Mouse (Mus musculus) limb, embryonic 15.5 days (tissue): ENCODE measurements around the gene Mrpl1. TPM values are rescaled to one million over a fixed set of nuclear protein-coding genes. Genes with fewer than 3 reads are reported as not detected.

ENCODE experiments used
- ATAC-seq: fragments of 200-750 bp; cut with Nextera tagmentation; 2 replicates; pipeline ENCODE4 v1.8.0; 2017; ENCODE audit warnings: low read depth, moderate TSS enrichment; ENCODE audit not compliant: insufficient number of reproducible peaks, low FRiP score, low TSS enrichment
- H3K27ac ChIP-seq: fragments of 300-500 bp; sonication (generic); 2 replicates; pipeline ENCODE4 v1.5.1; 2015; ENCODE audit warnings: moderate library complexity, mild to moderate bottlenecking, inconsistent platforms
- H3K27me3 ChIP-seq: fragments of 300-500 bp; sonication (generic); 2 replicates; pipeline ENCODE4 v1.6.1; 2015; ENCODE audit warnings: inconsistent platforms
- H3K36me3 ChIP-seq: fragments of 300-500 bp; sonication (generic); 2 replicates; pipeline ENCODE4 v1.6.1; 2015; ENCODE audit warnings: inconsistent platforms
- H3K4me1 ChIP-seq: fragments of 300-500 bp; sonication (generic); 2 replicates; pipeline ENCODE4 v1.6.1; 2015; ENCODE audit warnings: inconsistent platforms
- H3K4me2 ChIP-seq: fragments of 300-500 bp; sonication (generic); 2 replicates; pipeline ENCODE4 v1.6.1; 2015; ENCODE audit warnings: mild to moderate bottlenecking, inconsistent platforms
- H3K4me3 ChIP-seq: fragments of 300-500 bp; sonication (generic); 2 replicates; pipeline ENCODE4 v1.5.1; 2015; ENCODE audit warnings: mild to moderate bottlenecking, inconsistent platforms
- H3K9ac ChIP-seq: fragments of 300-500 bp; sonication (generic); 2 replicates; pipeline ENCODE4 v1.6.1; 2015; ENCODE audit warnings: inconsistent platforms
- H3K9me3 ChIP-seq: fragments of 300-500 bp; sonication (generic); 2 replicates; pipeline ENCODE4 v1.6.1; 2016; ENCODE audit warnings: inconsistent platforms
- WGBS: fragments of 180-500 bp; shearing (Covaris S2); methylation state at CpG from one replicate; pipeline ENCODE4 v1.1.7; 2015; 5-methylcytosine and 5-hydroxymethylcytosine counted together
- polyA plus RNA-seq: library from polyadenylated mRNA; unstranded; fragments of >200 nt; fragmentation: Nextera tagmentation; extraction: Ambion mirVana; gene quantifications from 2 replicates; pipeline ENCODE4 v1.2.1, GENCODE M21; 2015

Gene Mrpl1
- polyA plus RNA-seq, 1 experiment from 2014 or later: 18.9 TPM

GRCm38 (mm10) chr5:96208543-96208942 is 750 bp upstream of the Mrpl1 start:
- Histone ChIP-seq H3K27me3 (no peaks in the 10 kb centered on the region), H3K9me3 (no peaks in the 10 kb centered on the region), H3K4me3 (no peak overlapping the region), H3K9ac (no peak overlapping the region), H3K36me3 (no peaks in the 10 kb centered on the region), H3K27ac (no peak overlapping the region), H3K4me1 (peaks cover 7% of the 10 kb centered on the region), H3K4me2 (no peak overlapping the region)
- 64% methylated on average over 4 of the region's 4 CpGs for WGBS
- no peak for ATAC-seq

DNA sequence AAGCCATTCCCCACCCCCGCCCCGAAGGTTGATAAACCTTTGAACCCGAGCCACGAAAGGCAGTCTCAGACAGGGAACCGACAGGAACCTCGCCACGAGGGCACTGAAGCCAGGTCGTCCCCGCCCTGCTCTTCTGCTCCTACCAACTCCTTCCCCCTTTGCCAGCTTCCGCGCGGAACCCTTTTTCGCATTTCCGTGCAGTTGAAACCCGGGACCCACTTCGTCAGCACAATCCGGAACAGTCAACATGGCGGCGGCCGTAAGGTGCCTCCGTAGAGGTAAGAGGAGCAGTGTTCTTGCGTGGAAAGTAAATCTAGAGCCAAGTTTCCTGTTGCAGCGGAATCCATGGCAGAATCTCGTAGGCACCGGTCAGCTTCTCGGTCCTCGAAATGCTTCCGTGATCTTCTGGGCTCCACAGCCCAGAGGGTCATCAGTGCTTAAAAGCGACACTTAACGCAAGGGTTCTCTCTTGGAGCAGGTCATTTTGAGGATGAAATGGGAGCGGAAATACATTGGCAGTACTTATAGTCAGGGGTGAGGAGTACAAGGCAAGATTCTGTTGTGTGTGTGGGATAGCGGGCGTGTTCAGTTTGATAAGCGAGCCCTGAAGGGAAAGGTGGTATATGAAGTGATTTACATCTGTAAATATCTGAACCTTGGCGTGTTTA is 757 bp downstream of the Mrpl1 start:
- H3K27me3 ChIP-seq: no peaks in the 10 kb centered on the region
- peak overlapping the region; percentile 61 for H3K9ac ChIP-seq
- peak overlapping the region; percentile 63 for H3K4me2 ChIP-seq
- H3K4me1 ChIP-seq: peaks cover 7% of the 10 kb centered on the region
- H3K9me3 ChIP-seq: no peaks in the 10 kb centered on the region
- H3K4me3 ChIP-seq: peak overlapping the region; percentile 75
- ATAC-seq: peak; percentile 90
- H3K27ac ChIP-seq: peak overlapping the region; percentile 89
- under 1% methylated on average over 35 of the region's 35 CpGs for WGBS
- H3K36me3 ChIP-seq: peaks cover 10% of the 10 kb centered on the region

GRCm38 (mm10) chr5:96218648-96219047 is 9.4 kb downstream of the Mrpl1 start:
- Histone ChIP-seq H3K4me2 (no peak overlapping the region), H3K27me3 (no peaks in the 10 kb centered on the region), H3K9ac (no peak overlapping the region), H3K9me3 (no peaks in the 10 kb centered on the region), H3K4me3 (no peak overlapping the region), H3K36me3 (peaks cover 9% of the 10 kb centered on the region), H3K27ac (no peak overlapping the region), H3K4me1 (no peaks in the 10 kb centered on the region)
- no peak for ATAC-seq
- WGBS: 79% methylated on average over 3 of the region's 3 CpGs

DNA sequence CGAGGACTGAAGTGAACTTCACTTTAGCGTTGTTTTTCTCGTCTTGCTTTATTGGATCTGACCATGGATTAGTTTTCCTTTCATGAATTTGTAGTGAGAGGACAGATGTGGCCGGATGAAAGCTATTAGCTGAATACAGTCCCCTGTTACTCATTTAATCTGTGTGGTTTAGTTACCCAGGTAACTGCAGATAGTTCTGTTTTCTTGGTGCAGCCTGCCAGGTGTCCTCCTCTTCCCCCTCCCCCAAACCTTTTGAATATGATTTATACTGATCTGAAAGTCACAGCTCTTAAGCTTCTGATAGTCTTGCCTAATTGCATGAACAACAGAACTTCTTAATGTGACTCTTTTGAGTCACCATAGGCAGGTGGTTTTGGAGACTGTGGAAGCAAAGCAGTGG is 10.2 kb downstream of the Mrpl1 start:
- H3K9ac ChIP-seq: no peak overlapping the region
- no peak for ATAC-seq
- no peaks in the 10 kb centered on the region for H3K4me1 ChIP-seq
- H3K4me2 ChIP-seq: no peak overlapping the region
- no peaks in the 10 kb centered on the region for H3K27me3 ChIP-seq
- 61% methylated on average over 4 of the region's 4 CpGs for WGBS
- peaks cover 5% of the 10 kb centered on the region for H3K36me3 ChIP-seq
- no peak overlapping the region for H3K4me3 ChIP-seq
- no peak overlapping the region for H3K27ac ChIP-seq
- H3K9me3 ChIP-seq: no peaks in the 10 kb centered on the region

- Histone ChIP-seq H3K36me3 (peaks cover 10% of the 10 kb centered on the region), H3K4me2 (no peak overlapping the region), H3K4me1 (no peaks in the 10 kb centered on the region), H3K27ac (no peak overlapping the region), H3K27me3 (no peaks in the 10 kb centered on the region), H3K9me3 (no peaks in the 10 kb centered on the region), H3K4me3 (no peak overlapping the region), H3K9ac (no peak overlapping the region)
- ATAC-seq: no peak
- WGBS: 97% methylated on average over 1 of the region's 1 CpGs
These were observed 12.0 kb downstream of the Mrpl1 start for GRCm38 (mm10) chr5:96221298-96221697.

GRCm38 (mm10) chr5:96221812-96222585 is 12.7 kb downstream of the Mrpl1 start:
- Histone ChIP-seq H3K36me3 (peaks cover 17% of the 10 kb centered on the region), H3K4me1 (no peaks in the 10 kb centered on the region), H3K27me3 (no peaks in the 10 kb centered on the region), H3K4me3 (no peak overlapping the region), H3K4me2 (no peak overlapping the region), H3K27ac (no peak overlapping the region), H3K9me3 (no peaks in the 10 kb centered on the region), H3K9ac (no peak overlapping the region)
- ATAC-seq: no peak
- 68% methylated on average over 5 of the region's 5 CpGs for WGBS

DNA sequence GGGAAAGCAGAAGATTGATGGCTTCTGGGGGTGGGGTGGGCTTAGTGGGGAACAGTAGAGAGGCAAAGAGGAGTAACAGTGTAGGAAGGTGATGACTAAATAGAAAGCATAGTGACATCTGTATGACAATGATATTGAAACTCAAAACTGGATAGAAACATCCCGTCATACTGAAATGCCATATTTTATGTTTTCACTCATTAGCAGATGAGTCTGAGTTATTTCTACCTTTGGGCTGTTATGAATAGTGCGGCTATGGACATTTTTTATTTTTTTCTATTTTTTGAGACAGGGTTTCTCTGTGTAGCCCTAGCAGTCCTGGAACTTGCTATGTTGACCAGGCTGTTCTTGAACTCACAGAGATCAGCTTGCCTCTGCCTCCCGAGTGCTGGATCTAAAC is 13.7 kb downstream of the Mrpl1 start:
- no peak for ATAC-seq
- WGBS: 95% methylated on average over 3 of the region's 3 CpGs
- Histone ChIP-seq H3K27me3 (no peaks in the 10 kb centered on the region), H3K9ac (no peak overlapping the region), H3K4me3 (no peak overlapping the region), H3K4me1 (no peaks in the 10 kb centered on the region), H3K36me3 (peaks cover 18% of the 10 kb centered on the region), H3K9me3 (no peaks in the 10 kb centered on the region), H3K27ac (no peak overlapping the region), H3K4me2 (no peak overlapping the region)

DNA sequence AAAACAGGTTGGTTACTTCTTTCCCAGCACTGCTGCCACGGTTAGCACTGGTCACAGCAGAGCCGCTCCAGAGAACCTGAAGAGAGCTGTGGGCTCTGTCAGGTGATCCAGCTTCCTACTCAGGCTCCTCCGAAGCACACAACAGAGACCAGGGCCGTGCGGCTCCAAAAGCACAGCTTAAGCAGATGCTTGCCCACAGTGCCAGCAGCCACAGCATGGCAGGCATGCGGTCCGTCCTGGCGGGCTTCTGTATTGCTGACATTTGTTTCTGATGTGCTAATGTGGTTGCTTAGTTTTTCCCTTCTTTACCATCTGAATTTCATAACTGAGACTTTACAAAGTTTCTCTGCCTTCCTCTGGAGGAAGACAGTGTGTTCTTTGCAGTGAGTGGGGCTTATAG is 17.2 kb downstream of the Mrpl1 start:
- H3K27ac ChIP-seq: no peak overlapping the region
- peaks cover 33% of the 10 kb centered on the region for H3K36me3 ChIP-seq
- no peak overlapping the region for H3K4me2 ChIP-seq
- H3K27me3 ChIP-seq: no peaks in the 10 kb centered on the region
- 87% methylated on average over 8 of the region's 8 CpGs for WGBS
- H3K9me3 ChIP-seq: no peaks in the 10 kb centered on the region
- ATAC-seq: no peak
- no peak overlapping the region for H3K9ac ChIP-seq
- no peak overlapping the region for H3K4me3 ChIP-seq
- H3K4me1 ChIP-seq: no peaks in the 10 kb centered on the region

DNA sequence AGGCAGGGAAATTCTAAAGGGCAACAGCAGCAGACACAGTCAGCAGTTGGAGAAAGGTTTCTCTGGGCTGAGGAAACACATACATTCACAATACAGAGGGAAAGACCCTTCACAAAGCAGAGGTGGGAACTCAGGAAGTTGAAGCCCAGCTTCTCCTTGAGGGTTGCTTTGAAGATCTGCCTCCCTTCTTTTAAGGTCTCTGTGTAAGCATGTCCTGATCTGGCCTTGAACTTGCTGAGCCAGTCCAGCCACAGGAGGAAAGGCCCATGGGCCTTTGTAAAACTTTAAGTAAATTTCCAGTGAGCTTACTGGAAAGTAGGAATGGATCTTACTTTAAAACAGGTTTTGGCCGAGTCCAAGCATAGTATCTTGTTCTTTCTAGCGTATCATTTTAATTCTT is 19.7 kb downstream of the Mrpl1 start:
- no peak overlapping the region for H3K4me2 ChIP-seq
- H3K9ac ChIP-seq: no peak overlapping the region
- peaks cover 44% of the 10 kb centered on the region for H3K36me3 ChIP-seq
- H3K4me3 ChIP-seq: no peak overlapping the region
- no peaks in the 10 kb centered on the region for H3K4me1 ChIP-seq
- H3K27me3 ChIP-seq: no peaks in the 10 kb centered on the region
- H3K9me3 ChIP-seq: no peaks in the 10 kb centered on the region
- ATAC-seq: no peak
- 89% methylated on average over 2 of the region's 2 CpGs for WGBS
- no peak overlapping the region for H3K27ac ChIP-seq

DNA sequence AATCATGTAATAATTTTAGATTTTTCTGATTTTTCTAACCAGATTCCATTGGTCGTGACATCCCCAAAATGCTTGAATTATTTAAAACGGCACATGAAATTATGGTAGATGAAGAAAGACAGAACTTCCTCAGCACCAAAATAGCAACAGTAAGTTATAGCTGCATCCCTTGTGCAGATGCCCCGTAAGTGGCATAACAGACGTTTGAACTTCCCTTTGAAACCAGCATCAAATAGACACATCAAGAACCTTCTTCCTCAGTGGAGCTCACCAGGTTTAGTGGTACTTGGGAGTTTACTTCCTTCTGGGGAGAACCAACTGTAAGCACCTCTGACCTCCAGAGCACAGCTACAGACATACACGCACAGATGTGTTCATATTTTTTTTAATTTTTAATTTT is 29.5 kb downstream of the Mrpl1 start:
- H3K9ac ChIP-seq: no peak overlapping the region
- H3K4me2 ChIP-seq: no peak overlapping the region
- peaks cover 31% of the 10 kb centered on the region for H3K36me3 ChIP-seq
- no peaks in the 10 kb centered on the region for H3K27me3 ChIP-seq
- no peak overlapping the region for H3K4me3 ChIP-seq
- no peaks in the 10 kb centered on the region for H3K9me3 ChIP-seq
- no peak overlapping the region for H3K27ac ChIP-seq
- ATAC-seq: no peak
- 91% methylated on average over 5 of the region's 5 CpGs for WGBS
- H3K4me1 ChIP-seq: no peaks in the 10 kb centered on the region

DNA sequence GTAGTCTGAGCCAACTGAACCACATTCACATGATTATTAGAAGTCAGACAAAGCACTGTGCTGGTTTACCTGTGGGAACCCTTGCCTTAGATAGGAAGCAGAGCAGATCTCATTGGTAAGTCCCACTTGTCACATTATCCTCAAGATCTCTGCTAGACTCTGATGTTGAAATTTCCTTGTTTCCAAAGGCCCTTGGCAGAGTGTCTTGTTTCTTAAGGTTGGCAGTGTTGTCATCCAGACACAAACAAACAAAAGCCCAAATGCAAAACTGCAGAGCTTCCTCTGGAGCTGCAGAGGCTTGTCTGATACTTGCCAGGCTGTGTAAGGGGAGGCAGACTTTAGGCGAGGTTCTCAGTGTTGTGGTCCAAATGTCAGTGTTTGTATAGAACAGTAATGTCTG is 31.6 kb downstream of the Mrpl1 start:
- no peak overlapping the region for H3K4me3 ChIP-seq
- no peaks in the 10 kb centered on the region for H3K9me3 ChIP-seq
- H3K4me1 ChIP-seq: no peaks in the 10 kb centered on the region
- ATAC-seq: no peak
- H3K9ac ChIP-seq: no peak overlapping the region
- 81% methylated on average over 1 of the region's 1 CpGs for WGBS
- H3K27me3 ChIP-seq: no peaks in the 10 kb centered on the region
- no peak overlapping the region for H3K27ac ChIP-seq
- peaks cover 25% of the 10 kb centered on the region for H3K36me3 ChIP-seq
- H3K4me2 ChIP-seq: no peak overlapping the region

- Histone ChIP-seq H3K27ac (no peak overlapping the region), H3K4me1 (no peaks in the 10 kb centered on the region), H3K9ac (no peak overlapping the region), H3K4me3 (no peak overlapping the region), H3K27me3 (no peaks in the 10 kb centered on the region), H3K4me2 (no peak overlapping the region), H3K36me3 (peaks cover 18% of the 10 kb centered on the region), H3K9me3 (no peaks in the 10 kb centered on the region)
- 63% methylated on average over 1 of the region's 1 CpGs for WGBS
- ATAC-seq: no peak
These were observed 35.2 kb downstream of the Mrpl1 start for GRCm38 (mm10) chr5:96244511-96244910.
